Mouse (Mus musculus): Measurements from ENCODE around the gene Mst1. TPM values are rescaled to one million over a fixed set of nuclear protein-coding genes. Genes with fewer than 3 reads are reported as not detected.

Mst1 gene
- polyA plus RNA-seq (2021; fragmentation: Nextera tagmentation), result not detected in 2 replicates
- long read RNA-seq, experiment 1, result 0 reads
- long read RNA-seq, experiment 2, result 0 reads

DNA sequence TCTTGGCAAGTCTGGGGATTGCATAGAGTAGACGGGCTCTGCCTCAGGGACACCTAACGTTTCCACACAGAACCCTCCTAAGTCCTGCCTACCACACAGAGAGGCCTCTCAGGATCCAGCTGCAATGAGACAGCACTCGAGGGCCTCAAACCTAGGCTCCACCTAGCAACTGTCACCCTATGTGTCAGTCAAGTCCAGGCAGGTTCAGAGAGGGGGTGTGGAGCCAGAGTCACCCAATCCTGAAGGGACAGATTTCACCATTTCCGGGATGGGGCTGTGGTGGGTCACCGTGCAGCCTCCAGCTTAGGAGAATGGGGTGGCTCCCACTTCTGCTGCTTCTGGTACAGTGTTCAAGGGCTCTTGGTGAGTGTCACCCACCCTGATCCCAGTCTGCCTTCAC, at the start of gene Mst1:
TSS of gene Mst1 (plus strand) at position 269 of the 400 bp plus-strand sequence.

DNA sequence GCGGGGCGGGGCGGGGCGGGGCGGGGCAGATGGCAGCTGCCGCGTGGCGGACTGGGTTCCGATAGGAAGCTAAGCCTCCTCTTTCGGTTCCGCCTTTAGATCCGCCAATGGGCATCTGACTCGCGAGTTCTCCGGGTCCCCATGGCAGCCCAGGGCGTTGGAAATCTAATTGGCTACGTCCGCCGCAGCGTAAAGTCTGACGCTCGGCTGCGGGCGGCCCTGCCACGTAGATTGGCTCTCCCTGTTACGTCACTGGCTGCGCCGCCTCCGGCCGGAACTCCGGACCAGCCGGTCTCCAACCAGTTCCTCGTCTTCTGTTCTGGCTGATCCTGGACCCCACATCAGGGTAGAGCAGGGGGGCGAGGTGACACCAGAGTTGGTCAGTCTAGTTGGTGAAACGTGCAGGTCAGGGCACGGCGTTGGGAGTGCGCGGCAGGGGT, 31.2 kb upstream of the Mst1 start, which contains the start of gene Gmppb:
TSS of gene Gmppb (plus strand) at position 227 of the 440 bp plus-strand sequence.

DNA sequence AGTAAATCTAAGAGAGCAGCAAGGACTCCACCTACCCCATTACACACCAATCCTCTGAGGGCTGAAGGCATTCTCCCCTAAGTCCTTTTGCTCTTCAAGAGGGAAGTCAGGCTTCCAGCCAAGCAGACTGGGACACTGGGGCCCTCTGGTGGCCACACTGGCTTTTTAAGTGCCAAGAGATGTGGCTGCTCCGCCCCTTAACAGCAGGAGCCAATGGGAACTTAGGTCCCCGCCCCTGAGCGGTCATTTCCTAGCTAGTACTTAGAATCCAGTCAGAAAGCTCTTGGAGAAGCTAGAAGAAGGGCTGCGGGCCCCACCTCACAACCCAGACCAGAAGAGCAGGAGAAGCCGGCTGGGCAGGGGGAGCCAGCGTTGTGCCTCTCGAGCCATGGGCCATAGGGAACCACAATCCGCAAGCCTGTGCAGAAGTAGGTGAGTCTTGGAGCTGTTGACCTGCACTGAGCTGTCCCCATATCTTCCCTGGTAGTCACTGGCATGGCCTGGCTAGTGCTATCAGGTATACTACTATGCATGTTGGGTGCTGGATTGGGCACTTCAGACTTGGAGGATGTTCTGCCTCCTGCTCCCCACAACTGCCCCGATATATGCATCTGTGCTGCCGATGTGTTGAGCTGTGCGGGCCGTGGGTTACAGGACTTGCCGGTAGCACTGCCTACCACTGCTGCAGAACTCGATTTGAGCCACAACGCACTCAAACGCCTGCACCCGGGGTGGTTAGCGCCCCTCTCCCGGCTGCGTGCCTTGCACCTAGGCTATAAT, 27.2 kb upstream of the Mst1 start, which contains the start of gene Amigo3:
TSS of gene Amigo3 (plus strand) at position 275 of the 780 bp plus-strand sequence.

DNA sequence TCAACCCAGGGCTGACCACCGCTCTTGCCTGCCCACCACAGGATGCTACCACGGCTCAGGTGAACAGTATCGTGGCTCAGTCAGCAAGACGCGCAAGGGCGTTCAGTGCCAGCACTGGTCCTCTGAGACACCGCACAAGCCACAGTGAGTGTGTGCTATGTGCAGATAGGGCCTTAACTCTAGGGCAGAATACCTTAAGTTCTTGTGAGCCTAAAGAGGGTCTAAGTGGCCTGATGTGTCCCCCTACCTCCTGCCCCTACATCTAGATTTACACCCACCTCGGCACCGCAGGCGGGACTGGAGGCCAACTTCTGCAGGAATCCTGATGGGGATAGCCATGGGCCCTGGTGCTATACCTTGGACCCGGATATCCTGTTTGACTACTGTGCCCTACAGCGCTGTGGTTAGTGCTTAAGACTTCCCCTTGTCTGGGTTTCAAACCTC, 2.8 kb downstream of the Mst1 start, which contains the start of gene Rnf123:
TSS of gene Rnf123 (minus strand) at position 359 of the 444 bp plus-strand sequence.

DNA sequence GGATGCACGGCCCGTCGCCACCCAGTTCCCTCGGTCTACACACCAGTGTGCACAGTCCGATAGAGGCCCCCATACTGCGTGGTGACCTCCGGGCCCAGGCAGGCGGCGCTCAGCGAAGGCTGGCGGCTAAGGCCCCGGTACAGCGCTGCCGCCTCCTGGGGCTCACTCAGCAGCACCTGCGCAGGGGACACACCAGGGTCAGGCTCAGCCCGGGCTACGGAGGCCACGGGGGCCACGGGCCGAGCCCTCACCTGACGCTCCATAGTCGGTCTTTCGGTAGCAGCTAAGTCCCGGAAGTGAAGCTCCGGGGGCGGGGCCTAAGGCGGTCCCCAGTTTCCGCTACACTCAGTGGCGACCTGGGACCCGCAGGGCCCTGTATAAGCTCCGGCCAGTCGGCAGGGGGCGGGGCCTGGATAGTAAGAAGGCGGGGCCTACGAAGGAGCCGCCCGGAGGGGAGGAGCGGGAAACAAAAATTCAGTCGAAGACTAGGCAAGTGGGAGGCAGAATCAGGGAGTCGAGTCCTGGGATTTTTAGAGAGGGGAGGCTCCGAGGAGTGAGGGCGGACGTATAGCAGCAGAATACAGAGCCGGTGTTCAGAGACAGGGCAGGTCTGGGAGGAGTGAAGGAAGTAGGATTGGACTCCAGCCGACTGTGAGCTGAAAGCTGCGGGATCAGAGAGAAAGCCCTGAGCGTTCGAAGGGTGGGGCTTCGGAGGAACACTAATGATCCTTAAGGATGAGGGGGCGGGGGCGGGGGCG, 14.1 kb downstream of the Mst1 start, which contains the start of gene Apeh:
TSS of gene Apeh (minus strand) at position 423 of the 758 bp plus-strand sequence.

Small RNA genes within 50 kb of the gene (microRNA-seq; reads per million reads assigned to microRNA genes)
- gene Gm47303 (not detected), gene Mir7088 (not detected)

Other genes with a start within 250 kb of the Mst1 start
- 20.0 and 20.5 TPM in 2 replicates for gene Rbm6, start 207.2 kb upstream of the Mst1 start, polyA plus RNA-seq (2021; fragmentation: Nextera tagmentation)
- 22.7 and 22.9 TPM in 2 replicates for gene Mon1a, start 192.3 kb upstream of the Mst1 start, polyA plus RNA-seq (2021; fragmentation: Nextera tagmentation)
- 0.25 and 0.41 TPM in 2 replicates for gene Mst1r, start 173.6 kb upstream of the Mst1 start, polyA plus RNA-seq (2021; fragmentation: Nextera tagmentation)
- not detected in 2 replicates for gene Actl11, start 152.0 kb upstream of the Mst1 start, polyA plus RNA-seq (2021; fragmentation: Nextera tagmentation)
- gene Camkv, start 144.8 kb upstream of the Mst1 start, polyA plus RNA-seq (2021; fragmentation: Nextera tagmentation), result 314 and 331 TPM in 2 replicates
- 2.6 and 3.4 TPM in 2 replicates for gene Traip, start 130.3 kb upstream of the Mst1 start, polyA plus RNA-seq (2021; fragmentation: Nextera tagmentation)
- gene Uba7, start 104.9 kb upstream of the Mst1 start, polyA plus RNA-seq (2021; fragmentation: Nextera tagmentation), result 3.0 TPM in 2 replicates
- 0.18 and 0.20 TPM in 2 replicates for gene Gm20661, start 97.4 kb upstream of the Mst1 start, polyA plus RNA-seq (2021; fragmentation: Nextera tagmentation)
- gene Inka1, start 94.6 kb upstream of the Mst1 start, polyA plus RNA-seq (2021; fragmentation: Nextera tagmentation), result 6.1 and 7.3 TPM in 2 replicates
- 4.6 and 7.8 TPM in 2 replicates for gene Cdhr4, start 87.9 kb upstream of the Mst1 start, polyA plus RNA-seq (2021; fragmentation: Nextera tagmentation)
- not detected in 2 replicates for gene Gm20662, start 84.1 kb upstream of the Mst1 start, polyA plus RNA-seq (2021; fragmentation: Nextera tagmentation)
- 22.1 and 23.0 TPM in 2 replicates for gene Ip6k1, start 77.9 kb upstream of the Mst1 start, polyA plus RNA-seq (2021; fragmentation: Nextera tagmentation)
- 20.7 and 34.1 TPM in 2 replicates for gene Gmppb, start 31.2 kb upstream of the Mst1 start, polyA plus RNA-seq (2021; fragmentation: Nextera tagmentation)
- 0.51 and 0.60 TPM in 2 replicates for gene Amigo3, start 27.3 kb upstream of the Mst1 start, polyA plus RNA-seq (2021; fragmentation: Nextera tagmentation)
- 29.2 TPM in 2 replicates for gene Rnf123, start 2.9 kb downstream of the Mst1 start, polyA plus RNA-seq (2021; fragmentation: Nextera tagmentation)
- gene Apeh, start 14.2 kb downstream of the Mst1 start, polyA plus RNA-seq (2021; fragmentation: Nextera tagmentation), result 14.8 and 15.5 TPM in 2 replicates
- 21.9 and 23.1 TPM in 2 replicates for gene Bsn, start 109.9 kb downstream of the Mst1 start, polyA plus RNA-seq (2021; fragmentation: Nextera tagmentation)
- gene Dag1, start 183.5 kb downstream of the Mst1 start, polyA plus RNA-seq (2021; fragmentation: Nextera tagmentation), result 38.6 and 42.0 TPM in 2 replicates
- gene Nicn1, start 210.0 kb downstream of the Mst1 start, polyA plus RNA-seq (2021; fragmentation: Nextera tagmentation), result 136 and 139 TPM in 2 replicates
- 31.0 and 64.8 TPM in 2 replicates for gene Amt, start 216.4 kb downstream of the Mst1 start, polyA plus RNA-seq (2021; fragmentation: Nextera tagmentation)
- 127 TPM in 2 replicates for gene Rhoa, start 225.7 kb downstream of the Mst1 start, polyA plus RNA-seq (2021; fragmentation: Nextera tagmentation)
- gene Tcta, start 225.7 kb downstream of the Mst1 start, polyA plus RNA-seq (2021; fragmentation: Nextera tagmentation), result 46.6 and 47.4 TPM in 2 replicates